Mouse (Mus musculus): ENCODE data around the gene Atp5g2.

DNA sequence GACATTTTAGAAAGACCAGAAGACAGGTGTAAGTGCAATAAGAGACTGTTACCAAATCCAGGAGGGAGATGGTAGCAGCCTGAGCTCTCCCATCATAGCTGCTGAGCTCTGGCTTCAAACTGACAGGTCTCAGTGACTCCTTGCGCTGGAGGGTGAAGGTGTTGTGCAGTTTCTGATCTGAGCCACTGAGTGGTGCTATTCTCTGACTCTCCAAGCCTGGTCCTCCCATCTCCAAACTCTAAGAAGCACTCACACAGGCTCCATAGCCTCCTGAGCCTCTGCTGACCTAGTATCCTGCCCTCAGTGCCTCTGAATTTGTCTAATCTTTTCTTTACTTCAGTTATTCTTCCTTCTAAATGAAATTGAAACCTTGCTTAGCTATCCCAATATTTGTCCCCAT is 11.5 kb upstream of the Atp5g2 start:
- TF ChIP-seq GATA1 (IDR thresholded peaks at IDR 0.05; ENCODE audit: low read length) (no peak), TAL1 (IDR thresholded peaks at IDR 0.05; ENCODE audit: low read length) (no peak)
